Mouse (Mus musculus): ENCODE data around the gene Gm7173. TPM values are rescaled to one million over a fixed set of nuclear protein-coding genes. Genes with fewer than 3 reads are reported as not detected.

Gene Gm7173
- 1 to 10 TPM; 2.2 to 2.6 TPM for total RNA-seq (2021)

DNA sequence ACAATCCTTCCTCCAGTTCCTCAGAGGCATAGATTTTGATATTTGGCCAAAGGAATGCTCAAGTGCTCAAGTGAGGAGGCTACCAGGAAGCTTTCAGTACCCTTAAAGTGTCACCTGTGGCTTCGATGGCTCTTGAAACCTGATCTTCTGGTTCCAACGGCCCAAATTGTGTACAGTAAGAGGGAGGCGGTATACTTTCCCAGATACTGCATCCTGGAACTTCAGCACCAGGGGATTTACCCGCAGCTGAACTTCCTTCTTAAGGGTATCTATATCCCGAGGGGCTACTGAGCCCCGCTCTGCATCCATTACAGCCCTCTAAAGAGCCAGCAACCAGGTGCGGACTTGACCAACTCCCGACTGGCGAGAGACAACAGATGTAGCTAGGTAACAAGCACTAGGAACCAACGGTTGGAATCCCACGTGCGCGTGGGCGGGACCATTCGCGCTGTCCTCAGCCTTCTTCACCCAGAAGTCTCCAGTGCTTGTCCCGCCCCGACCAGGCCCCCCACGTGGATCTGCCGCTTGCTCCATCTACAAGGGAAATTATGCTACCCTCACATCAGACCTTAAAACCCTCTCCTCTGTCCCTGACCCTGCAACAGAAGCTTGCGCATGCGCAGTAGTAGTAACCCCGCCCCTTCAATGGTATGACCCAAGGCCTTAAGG, at the start of gene Gm7173:
Gm7173 (minus strand) TSS at position 309 of the 669 bp plus-strand sequence.
- DNase-seq: peak; percentile 57
- intact Hi-C loops (cut with DNase I): no loop called here

DNA sequence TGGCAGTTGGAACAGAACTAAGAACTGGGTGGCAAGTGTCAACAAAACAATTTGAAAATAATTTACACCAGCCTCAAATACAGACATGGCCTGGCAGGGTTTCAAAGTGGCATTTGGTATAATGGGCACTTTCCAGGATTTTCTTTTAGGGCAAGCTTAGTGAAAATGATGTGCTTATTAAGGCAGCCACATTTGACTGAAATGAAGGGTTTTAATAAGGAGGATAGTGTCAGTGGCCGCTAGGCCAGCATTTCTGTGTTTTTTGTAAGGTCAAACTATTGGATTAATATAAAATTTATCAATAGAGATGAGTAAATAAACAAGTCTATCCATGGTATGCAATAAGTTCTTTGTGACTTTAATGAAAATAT, 546 bp upstream of the Gm7173 start:
- intact Hi-C loops (cut with DNase I): no loop called here
- no peak for DNase-seq

DNA sequence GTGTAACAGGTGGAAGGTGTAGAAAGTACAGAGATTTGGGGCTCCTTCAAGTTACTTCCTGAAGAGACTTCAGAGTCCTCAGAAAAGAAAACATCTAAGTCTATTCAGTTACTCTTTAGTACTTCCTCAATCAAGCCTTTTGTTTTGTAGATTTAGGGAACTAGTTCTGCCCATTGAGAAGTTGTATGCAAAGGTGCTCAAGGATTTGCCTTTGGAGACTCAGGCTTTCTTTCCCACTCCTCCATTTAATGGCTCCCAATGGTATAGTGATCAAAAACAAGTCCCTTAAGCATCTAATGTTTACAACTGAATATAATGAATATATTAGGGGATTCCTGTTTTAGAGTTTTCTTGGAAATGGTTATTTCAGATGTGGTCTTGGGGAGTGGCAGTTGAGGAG, 200.3 kb downstream of the Gm7173 start:
- intact Hi-C loops (cut with DNase I): no loop called here
- DNase-seq: no peak

Other genes starting within 250 kb of the Gm7173 start
- gene Mageb16, start 154.2 kb upstream of the Gm7173 start, total RNA-seq (2021): 1 to 10 TPM in 1 of 2 experiments, under 1 TPM in 1; 0.92 to 1.3 TPM